Mouse (Mus musculus) cortical plate, adult 2 months (tissue): ENCODE data around the gene Llcfc1.

Source experiments
- CTCF ChIP-seq: fragments of 200-500 bp; IDR thresholded peaks from 2 replicates; pipeline ENCODE4 v1.5.1; 2011; ENCODE audit warnings: mild to moderate bottlenecking, control low read depth, low read length; ENCODE audit not compliant: insufficient read depth; ENCODE audit errors: extremely low read depth
- POLR2A ChIP-seq: fragments of 200-500 bp; IDR thresholded peaks from 2 replicates; pipeline ENCODE4 v1.6.1; 2011; ENCODE audit warnings: mild to moderate bottlenecking, low read length, control low read depth; ENCODE audit not compliant: insufficient read depth; ENCODE audit errors: extremely low read depth

DNA sequence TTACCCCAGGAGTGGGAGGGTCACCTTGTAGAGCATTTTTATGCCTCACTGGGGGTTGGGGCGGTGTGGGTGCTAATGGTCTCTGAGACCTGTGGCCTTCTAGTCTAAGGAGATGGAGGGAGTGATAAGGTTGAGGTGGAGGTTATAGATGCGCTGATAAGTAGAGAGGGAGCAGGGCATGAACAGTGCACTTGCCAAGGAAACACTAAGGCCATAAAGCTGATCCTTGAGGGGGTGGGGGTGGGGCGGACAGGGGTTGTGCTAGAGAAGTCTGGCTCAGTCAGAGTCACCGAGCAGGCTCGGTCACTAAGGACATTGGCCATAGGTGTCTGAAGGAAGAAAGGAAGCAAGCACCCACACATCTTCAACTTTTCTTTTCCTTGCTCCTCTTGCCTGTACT lies 2.6 kb upstream of the Llcfc1 start:
- TF ChIP-seq POLR2A (no peak), CTCF (no peak)
